15 mouse cellular contexts compared by ENCODE assay signal in the genomic region with DNA sequence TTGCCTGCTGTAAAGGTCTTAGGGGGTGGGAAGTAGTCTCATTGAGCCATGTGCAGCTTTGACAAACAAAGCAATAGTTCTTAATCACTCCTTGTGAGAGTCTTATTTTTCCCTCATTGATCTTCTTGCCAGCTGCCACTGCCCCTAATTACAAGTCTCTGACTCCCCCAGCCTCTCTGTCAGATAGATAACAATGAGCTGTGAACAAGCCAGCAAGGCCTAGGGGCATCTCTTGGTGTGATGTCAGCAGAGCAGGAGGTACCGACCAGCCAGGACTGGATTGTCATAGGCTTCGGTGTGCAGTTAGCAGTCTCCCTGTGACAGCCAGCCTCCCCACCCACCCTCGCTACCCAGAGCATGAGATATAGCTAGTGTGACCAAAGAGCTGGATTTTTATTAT. TPM values are rescaled to one million over a fixed set of nuclear protein-coding genes. Genes with fewer than 3 reads are reported as not detected.
DNase-seq lines count a peak whose midpoint lies in the region; ATAC-seq and TF ChIP-seq lines count a peak whose summit lies in the region.
"Had no signal": no experiment of that assay in that cellular context is flagged by ENCODE, and none has a peak within 500 bp of the region (broad histone marks: within the 10 kb centered on the region; RNA-seq: fewer than 3 reads in every experiment).

No protein-coding gene starts in this region.

- peak overlapping the region; percentile 51 for H3K27ac ChIP-seq in midbrain, embryonic 13.5 days
- no peak overlapping the region for H3K27ac ChIP-seq in midbrain, embryonic 11.5 days (ENCODE audit: low read depth, low read length)
- peak overlapping the region; percentile 57 for H3K27ac ChIP-seq in hindbrain, embryonic 14.5 days
- no peak overlapping the region; the same call in 1 of the 2 replicates for H3K27ac ChIP-seq in midbrain, postnatal 0 days (ENCODE audit: low read depth, low read length)
- H3K27ac ChIP-seq in intestine, embryonic 16.5 days (ENCODE audit: low read length) = no peak overlapping the region

- no peak overlapping the region for H3K4me2 ChIP-seq in midbrain, embryonic 13.5 days (replicated peaks)
- no peak overlapping the region for H3K4me2 ChIP-seq in midbrain, embryonic 11.5 days
- H3K4me2 ChIP-seq in hindbrain, embryonic 14.5 days (replicated peaks) = no peak overlapping the region
- H3K4me2 ChIP-seq in midbrain, postnatal 0 days (ENCODE audit: low read depth, low read length, poor library complexity, severe bottlenecking) = no peak overlapping the region
- H3K4me2 ChIP-seq in intestine, embryonic 16.5 days (ENCODE audit: low read depth, low read length) = no peak overlapping the region

- no peak overlapping the region for H3K4me3 ChIP-seq in midbrain, embryonic 13.5 days (replicated peaks)
- no peak overlapping the region for H3K4me3 ChIP-seq in midbrain, embryonic 11.5 days (ENCODE audit: low read depth, low read length)
- H3K4me3 ChIP-seq in hindbrain, embryonic 14.5 days (replicated peaks; ENCODE audit: low read length) = no peak overlapping the region
- no peak overlapping the region for H3K4me3 ChIP-seq in midbrain, postnatal 0 days (ENCODE audit: low read depth, low read length)
- no peak overlapping the region for H3K4me3 ChIP-seq in intestine, embryonic 16.5 days (ENCODE audit: low read length)

- no peaks in the 10 kb centered on the region for H3K9me3 ChIP-seq in midbrain, embryonic 13.5 days
- H3K9me3 ChIP-seq in midbrain, embryonic 11.5 days (ENCODE audit: control insufficient read depth, low read length) = no peaks in the 10 kb centered on the region
- no peaks in the 10 kb centered on the region for H3K9me3 ChIP-seq in hindbrain, embryonic 14.5 days (ENCODE audit: control insufficient read depth, low read length)
- no peaks in the 10 kb centered on the region for H3K9me3 ChIP-seq in midbrain, postnatal 0 days (ENCODE audit: low read length)
- H3K9me3 ChIP-seq in intestine, embryonic 16.5 days (ENCODE audit: control insufficient read depth, low read length) = no peaks in the 10 kb centered on the region

- peak; percentile 77 for ATAC-seq in midbrain, embryonic 13.5 days
- ATAC-seq in midbrain, embryonic 11.5 days (ENCODE audit: low FRiP score) = no peak
- ATAC-seq in hindbrain, embryonic 14.5 days (ENCODE audit: low FRiP score) = peak; percentile 59
- ATAC-seq in midbrain, postnatal 0 days (ENCODE audit: low FRiP score) = 0 out of 2 replicates have a peak, but pooled peaks have one; percentile 65
- no peak for ATAC-seq in intestine, embryonic 16.5 days
- ATAC-seq: lung, postnatal 0 days had no signal

- no peaks in the 10 kb centered on the region for H3K27me3 ChIP-seq in midbrain, embryonic 13.5 days
- no peaks in the 10 kb centered on the region for H3K27me3 ChIP-seq in midbrain, embryonic 11.5 days (ENCODE audit: control insufficient read depth, insufficient read depth, low read length)
- H3K27me3 ChIP-seq in hindbrain, embryonic 14.5 days (ENCODE audit: control insufficient read depth, insufficient read depth, low read length) = no peaks in the 10 kb centered on the region
- no peaks in the 10 kb centered on the region for H3K27me3 ChIP-seq in midbrain, postnatal 0 days (ENCODE audit: insufficient read depth, low read length)
- no peaks in the 10 kb centered on the region for H3K27me3 ChIP-seq in intestine, embryonic 16.5 days (replicated peaks; ENCODE audit: control insufficient read depth, insufficient read depth, low read length)

- no peaks in the 10 kb centered on the region for H3K36me3 ChIP-seq in midbrain, embryonic 13.5 days
- H3K36me3 ChIP-seq in midbrain, embryonic 11.5 days (ENCODE audit: control insufficient read depth, insufficient read depth, low read length) = no peaks in the 10 kb centered on the region
- H3K36me3 ChIP-seq in hindbrain, embryonic 14.5 days (replicated peaks; ENCODE audit: control insufficient read depth, insufficient read depth) = no peaks in the 10 kb centered on the region
- H3K36me3 ChIP-seq in midbrain, postnatal 0 days (ENCODE audit: insufficient read depth, low read length) = no peaks in the 10 kb centered on the region
- H3K36me3 ChIP-seq in intestine, embryonic 16.5 days (ENCODE audit: control insufficient read depth, insufficient read depth, low read length) = no peaks in the 10 kb centered on the region

- TF ChIP-seq CTCF in midbrain, postnatal 0 days (IDR thresholded peaks at IDR 0.05) = no peak

- 55% methylated on average over 3 of the region's 3 CpGs for WGBS in midbrain, embryonic 13.5 days
- WGBS in midbrain, embryonic 11.5 days = 66% methylated on average over 3 of the region's 3 CpGs
- 43% methylated on average over 3 of the region's 3 CpGs for WGBS in hindbrain, embryonic 14.5 days
- WGBS in midbrain, postnatal 0 days = 43% methylated on average over 3 of the region's 3 CpGs
- WGBS in intestine, embryonic 16.5 days = 60% methylated on average over 3 of the region's 3 CpGs

- no peak overlapping the region for H3K9ac ChIP-seq in midbrain, embryonic 13.5 days (replicated peaks)
- no peak overlapping the region for H3K9ac ChIP-seq in midbrain, embryonic 11.5 days (ENCODE audit: low read length)
- no peak overlapping the region for H3K9ac ChIP-seq in hindbrain, embryonic 14.5 days
- peak overlapping the region; percentile 29; the same call in 1 of the 2 replicates for H3K9ac ChIP-seq in midbrain, postnatal 0 days (replicated peaks; ENCODE audit: low read length, poor library complexity, severe bottlenecking)
- H3K9ac ChIP-seq in intestine, embryonic 16.5 days (ENCODE audit: low read depth, low read length) = no peak overlapping the region

- H3K4me1 ChIP-seq in midbrain, embryonic 13.5 days (replicated peaks) = 0 out of 2 replicates have a peak, but pooled peaks cover 9% of the 10 kb centered on the region
- no peaks in the 10 kb centered on the region for H3K4me1 ChIP-seq in midbrain, embryonic 11.5 days (ENCODE audit: control insufficient read depth, insufficient read depth, low read length)
- peaks cover 11% of the 10 kb centered on the region for H3K4me1 ChIP-seq in hindbrain, embryonic 14.5 days (replicated peaks; ENCODE audit: control insufficient read depth, insufficient read depth, low read length)
- no peaks in the 10 kb centered on the region; the same call in 1 of the 2 replicates for H3K4me1 ChIP-seq in midbrain, postnatal 0 days (ENCODE audit: insufficient read depth, low read length)
- H3K4me1 ChIP-seq in intestine, embryonic 16.5 days (ENCODE audit: control insufficient read depth, insufficient read depth, low read length) = peaks cover 1% of the 10 kb centered on the region; the same call in 1 of the 2 replicates

- DNase-seq in midbrain, embryonic 11.5 days (ENCODE audit: low spot score, missing footprints) = no peak
- DNase-seq in hindbrain, embryonic 14.5 days (ENCODE audit: low spot score) = peak; percentile 49
- DNase-seq in midbrain, postnatal 0 days (ENCODE audit: low spot score) = no peak
- DNase-seq in adrenal gland, adult 2 months = no peak
- DNase-seq in thymus, postnatal 25 days = no peak
- DNase-seq: cerebellum, adult 8-10 months; kidney, adult 8-10 months; kidney, postnatal 14 days; liver; right cerebral cortex, adult 18-20 months had no signal

RNA-seq across cellular contexts. Expression of gene Wscd2, which starts 48.0 kb away (rescaled TPM):
- 9.4 and 10.6 TPM in 2 replicates for polyA plus RNA-seq in midbrain, embryonic 13.5 days (2015; fragmentation: Nextera tagmentation; extraction: Ambion mirVana)
- 8.0 and 9.1 TPM in 2 replicates for polyA plus RNA-seq in midbrain, embryonic 11.5 days (2014; fragmentation: Nextera tagmentation; extraction: Ambion mirVana)
- polyA plus RNA-seq in hindbrain, embryonic 14.5 days (2014; fragmentation: Nextera tagmentation; extraction: Ambion mirVana) = 13.6 and 13.7 TPM in 2 replicates
- total RNA-seq in midbrain, postnatal 0 days (2014; rRNA removed) = 26.4 and 28.8 TPM in 2 replicates
- polyA plus RNA-seq in midbrain, postnatal 0 days (2015; fragmentation: Nextera tagmentation; extraction: Ambion mirVana) = 11.7 and 13.2 TPM in 2 replicates
- 1 to 10 TPM; 3.7 to 5.5 TPM for total RNA-seq in adrenal gland, adult 2 months (2021)
- polyA plus RNA-seq in adrenal gland, adult 2 months (2012; rRNA removed) = 5.6 and 5.9 TPM in 2 replicates
- 5.6 and 5.8 TPM in 2 replicates for polyA plus RNA-seq in intestine, embryonic 16.5 days (2015; fragmentation: Nextera tagmentation; extraction: Ambion mirVana)
- total RNA-seq: megakaryocyte progenitor cell, adult 5-6 weeks had no signal
- polyA plus RNA-seq: C2C12 had no signal

Comparison
In these comparisons a context has a peak if more than half of its experiments do, and no peak if none do; other contexts are left out.
1. ATAC-seq: peak in midbrain, embryonic 13.5 days (single experiment), hindbrain, embryonic 14.5 days (single experiment) and midbrain, postnatal 0 days (single experiment); none in midbrain, embryonic 11.5 days (single experiment) and intestine, embryonic 16.5 days (single experiment).
2. H3K27ac ChIP-seq: peak in midbrain, embryonic 13.5 days (single experiment) and hindbrain, embryonic 14.5 days (single experiment); none in midbrain, embryonic 11.5 days (single experiment), midbrain, postnatal 0 days (single experiment) and intestine, embryonic 16.5 days (single experiment).